Mouse (Mus musculus) small intestine, adult 2 months (tissue): ENCODE results near the gene Cic. TPM values are rescaled to one million over a fixed set of nuclear protein-coding genes. Genes with fewer than 3 reads are reported as not detected.
"Not testable (repeated sequence)": the region's sequence is repeated elsewhere in the genome, so short reads cannot be mapped to it uniquely, and the experiment has no call there.

Experiments
- H3K27ac ChIP-seq: fragments of 200-500 bp; 2 replicates; pipeline ENCODE4 v1.5.1; 2012; ENCODE audit warnings: low read depth, low read length, control low read depth, inconsistent platforms; ENCODE audit not compliant: insufficient read depth
- H3K27me3 ChIP-seq: fragments of 200-500 bp; 2 replicates; pipeline ENCODE4 v1.6.1; 2012; ENCODE audit warnings: mild to moderate bottlenecking, moderate library complexity, low read length, inconsistent platforms; ENCODE audit not compliant: control insufficient read depth, insufficient read depth
- H3K36me3 ChIP-seq: fragments of 200-500 bp; 2 replicates; pipeline ENCODE4 v1.6.1; 2012; ENCODE audit warnings: mild to moderate bottlenecking, low read length, control low read depth, inconsistent platforms; ENCODE audit not compliant: control insufficient read depth, insufficient read depth
- H3K4me1 ChIP-seq: fragments of 200-500 bp; 2 replicates; pipeline ENCODE4 v1.6.1; 2012; ENCODE audit warnings: low read length, inconsistent platforms, mixed read lengths; ENCODE audit not compliant: control insufficient read depth, insufficient read depth, insufficient read length
- H3K4me3 ChIP-seq: fragments of 200-500 bp; 2 replicates; pipeline ENCODE4 v1.5.1; 2012; ENCODE audit warnings: low read depth, mild to moderate bottlenecking, control low read depth, inconsistent platforms, low read length, moderate library complexity
- CTCF ChIP-seq: fragments of 200-500 bp; IDR thresholded peaks from 2 replicates; pipeline ENCODE4 v1.5.1; 2012; ENCODE audit warnings: low read depth, mild to moderate bottlenecking, control low read depth, inconsistent platforms, low read length, moderate library complexity, mixed read lengths; ENCODE audit not compliant: insufficient replicate concordance, insufficient read length; ENCODE audit errors: extremely low read depth
- POLR2A ChIP-seq: fragments of 200-500 bp; IDR thresholded peaks from 2 replicates; pipeline ENCODE4 v1.6.1; 2012; ENCODE audit warnings: low read depth, mild to moderate bottlenecking, control low read depth, inconsistent platforms, low read length, moderate library complexity
- WGBS: fragments of 180-500 bp; shearing (Covaris S2); methylation state at CpG from one replicate; pipeline ENCODE4 v1.1.7; 2018; 5-methylcytosine and 5-hydroxymethylcytosine counted together
- polyA plus RNA-seq: library from polyadenylated mRNA; depleted of rRNA; stranded (reverse); fragments of >200 nt; gene quantifications from 2 replicates; pipeline ENCODE4 v1.2.3, GENCODE M21; 2012; rRNA removed

Cic gene
- polyA plus RNA-seq, 1 experiment: 65.6 TPM

GRCm38 (mm10) chr7:25323219-25323618 lies 55.7 kb downstream of the Cic start:
- Histone ChIP-seq H3K27ac (no peak overlapping the region), H3K4me1 (no peaks in the 10 kb centered on the region), H3K36me3 (no peaks in the 10 kb centered on the region; the same call in 1 of the 2 replicates), H3K27me3 (no peaks in the 10 kb centered on the region), H3K4me3 (no peak overlapping the region)
- TF ChIP-seq POLR2A (no peak), CTCF (no peak)
- WGBS: 92% methylated on average over 2 of the region's 2 CpGs

GRCm38 (mm10) chr7:25325431-25325830 lies 57.9 kb downstream of the Cic start:
- not testable (repeated sequence) for H3K27ac ChIP-seq, H3K4me1 ChIP-seq, H3K4me3 ChIP-seq, H3K36me3 ChIP-seq, H3K27me3 ChIP-seq
- 75% methylated on average over 6 of the region's 6 CpGs for WGBS

- Histone ChIP-seq H3K27me3 (no peaks in the 10 kb centered on the region), H3K36me3 (no peaks in the 10 kb centered on the region; the same call in 1 of the 2 replicates), H3K4me1 (no peaks in the 10 kb centered on the region), H3K27ac (no peak overlapping the region), H3K4me3 (no peak overlapping the region)
- TF ChIP-seq POLR2A (no peak), CTCF (no peak)
- WGBS: 80% methylated on average over 8 of the region's 8 CpGs
Measured at GRCm38 (mm10) chr7:25326233-25326632, 58.7 kb downstream of the Cic start.

- peak; percentile 81 for TF ChIP-seq CTCF
- TF ChIP-seq POLR2A: no peak
- 46% methylated on average over 16 of the region's 16 CpGs for WGBS
- Histone ChIP-seq H3K4me1 (no peaks in the 10 kb centered on the region), H3K27ac (no peak overlapping the region), H3K4me3 (no peak overlapping the region), H3K36me3 (no peaks in the 10 kb centered on the region; the same call in 1 of the 2 replicates), H3K27me3 (no peaks in the 10 kb centered on the region)
Measured at GRCm38 (mm10) chr7:25333596-25334307, 66.2 kb downstream of the Cic start.

- Histone ChIP-seq H3K27ac (no peak overlapping the region), H3K36me3 (no peaks in the 10 kb centered on the region; the same call in 1 of the 2 replicates), H3K27me3 (no peaks in the 10 kb centered on the region), H3K4me1 (peaks cover 2% of the 10 kb centered on the region), H3K4me3 (no peak overlapping the region)
- WGBS: 89% methylated on average over 12 of the region's 12 CpGs
- TF ChIP-seq CTCF (no peak), POLR2A (no peak)
Measured at GRCm38 (mm10) chr7:25334472-25334871, 67.0 kb downstream of the Cic start.

GRCm38 (mm10) chr7:25339329-25339728 lies 71.8 kb downstream of the Cic start:
- 48% methylated on average over 9 of the region's 9 CpGs for WGBS

GRCm38 (mm10) chr7:25341000-25341784 lies 73.7 kb downstream of the Cic start:
- no peaks in the 10 kb centered on the region; the same call in 1 of the 2 replicates for H3K36me3 ChIP-seq
- TF ChIP-seq CTCF (no peak), POLR2A (no peak)

More at GRCm38 (mm10) chr7:25339329-25339728, 71.8 kb downstream of the Cic start:
- no peak overlapping the region for H3K27ac ChIP-seq
- no peak overlapping the region for H3K4me3 ChIP-seq
- no peak for TF ChIP-seq CTCF
- TF ChIP-seq POLR2A: no peak
- no peaks in the 10 kb centered on the region for H3K27me3 ChIP-seq
- H3K4me1 ChIP-seq: peaks cover 3% of the 10 kb centered on the region
- no peaks in the 10 kb centered on the region; the same call in 1 of the 2 replicates for H3K36me3 ChIP-seq

More at GRCm38 (mm10) chr7:25341000-25341784, 73.7 kb downstream of the Cic start:
- Histone ChIP-seq H3K27me3 (no peaks in the 10 kb centered on the region), H3K27ac (no peak overlapping the region), H3K4me3 (no peak overlapping the region), H3K4me1 (peaks cover 3% of the 10 kb centered on the region)
- 81% methylated on average over 20 of the region's 20 CpGs for WGBS

Other genes with a start within 250 kb of the Cic start
- gene Grik5, start 195.4 kb upstream of the Cic start, polyA plus RNA-seq: 11.2 and 17.7 TPM in 2 replicates
- 17.4 and 37.9 TPM in 2 replicates for gene Zfp574, start 195.1 kb upstream of the Cic start, polyA plus RNA-seq
- gene Pou2f2, start 88.0 kb upstream of the Cic start, polyA plus RNA-seq: 2.9 and 6.9 TPM in 2 replicates
- gene Dedd2, start 47.1 kb upstream of the Cic start, polyA plus RNA-seq: 44.2 and 135 TPM in 2 replicates
- 5.8 and 8.7 TPM in 2 replicates for gene Zfp526, start 46.3 kb upstream of the Cic start, polyA plus RNA-seq
- 77.7 and 163 TPM in 2 replicates for gene Gsk3a, start 29.9 kb upstream of the Cic start, polyA plus RNA-seq
- gene Erf, start 16.9 kb upstream of the Cic start, polyA plus RNA-seq: 15.8 and 37.1 TPM in 2 replicates
- gene Pafah1b3, start 30.3 kb downstream of the Cic start, polyA plus RNA-seq: 87.2 and 184 TPM in 2 replicates
- 0.15 TPM in 1 of 2 replicates, not detected in the other for gene Prr19, start 33.7 kb downstream of the Cic start, polyA plus RNA-seq
- 0.19 and 0.35 TPM in 2 replicates for gene Tmem145, start 38.4 kb downstream of the Cic start, polyA plus RNA-seq
- 13.3 and 21.2 TPM in 2 replicates for gene Megf8, start 49.5 kb downstream of the Cic start, polyA plus RNA-seq
- gene Cnfn, start 102.0 kb downstream of the Cic start, polyA plus RNA-seq: 0.48 and 0.84 TPM in 2 replicates
- gene Lipe, start 131.0 kb downstream of the Cic start, polyA plus RNA-seq: 56.9 and 186 TPM in 2 replicates
- gene Cxcl17, start 145.2 kb downstream of the Cic start, polyA plus RNA-seq: 3.8 TPM in 1 of 2 replicates, not detected in the other
- gene Ceacam1, start 209.9 kb downstream of the Cic start, polyA plus RNA-seq: 133 and 320 TPM in 2 replicates